Mouse (Mus musculus) spleen, adult 2 months (tissue): ENCODE data around the gene Rxrb.

Experiments
- CTCF ChIP-seq: fragments of 200-500 bp; IDR thresholded peaks from 2 replicates; pipeline ENCODE4 v1.5.1; 2011; ENCODE audit warnings: mild to moderate bottlenecking, inconsistent platforms; ENCODE audit not compliant: insufficient read depth, insufficient read length, insufficient replicate concordance; ENCODE audit errors: extremely low read depth
- POLR2A ChIP-seq: fragments of 200-500 bp; IDR thresholded peaks from 2 replicates; pipeline ENCODE4 v1.6.1; 2011; ENCODE audit warnings: low read depth, low read length, inconsistent platforms

DNA sequence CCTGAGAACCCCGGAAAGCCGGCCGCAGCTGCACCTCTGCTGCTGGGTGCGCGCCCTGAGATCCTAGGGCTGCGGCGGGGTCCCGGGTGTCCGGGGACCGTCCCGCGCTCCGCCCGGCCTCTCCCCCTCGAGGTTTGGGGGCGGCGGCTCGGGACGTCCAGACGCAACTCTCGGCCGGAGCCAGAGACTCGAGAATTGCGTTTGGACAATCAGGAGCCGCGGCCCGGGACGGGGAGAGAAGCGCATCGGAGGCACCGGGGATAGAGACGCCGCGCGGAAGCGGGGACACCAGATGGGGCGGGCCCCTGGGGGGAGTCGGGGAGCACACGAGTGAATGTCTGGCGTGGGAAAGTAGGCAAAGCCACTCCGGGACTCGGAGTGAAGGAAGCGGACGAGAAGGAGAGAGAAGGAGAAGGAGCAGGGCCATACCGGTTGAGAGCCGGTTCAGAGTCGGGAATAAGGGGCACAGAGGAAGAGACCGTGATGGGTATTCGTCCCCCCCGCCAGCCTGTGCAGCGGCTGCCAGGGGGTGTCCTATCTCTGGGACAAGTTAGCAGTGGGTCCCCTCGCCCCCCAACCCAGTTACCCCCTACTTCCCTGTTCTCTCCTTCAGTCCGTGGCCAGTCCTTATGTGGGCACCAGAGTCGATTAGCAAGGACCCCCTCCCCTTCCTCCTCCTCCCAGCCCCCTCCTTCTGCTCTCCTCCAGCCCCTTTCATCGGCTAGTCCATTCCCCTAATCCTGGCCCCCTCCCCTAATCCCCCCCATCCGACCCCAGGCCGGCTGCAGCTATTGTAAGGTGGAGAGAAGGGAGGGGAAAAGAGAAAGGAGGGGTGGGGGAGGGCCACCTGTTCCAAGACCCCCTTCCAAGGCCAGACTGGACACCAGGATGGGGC lies 6.5 kb upstream of the Rxrb start:
- TF ChIP-seq CTCF (no peak), POLR2A (no peak)
